Mouse (Mus musculus) 3134 (cell line): ENCODE results near the gene Pknox1.
"Not testable (repeated sequence)": the region's sequence is repeated elsewhere in the genome, so short reads cannot be mapped to it uniquely, and the experiment has no call there.

ENCODE experiments used
- DNase-seq: peaks from one replicate; pipeline ENCODE4 v3.0.0-alpha.2; 2011; ENCODE audit warnings: low spot score; ENCODE audit not compliant: insufficient read length; ENCODE audit errors: extremely low read depth

Gene Pknox1

GRCm38 (mm10) chr17:31552601-31553000, 11.9 kb upstream of the Pknox1 start:
- not testable (repeated sequence) for DNase-seq

DNA sequence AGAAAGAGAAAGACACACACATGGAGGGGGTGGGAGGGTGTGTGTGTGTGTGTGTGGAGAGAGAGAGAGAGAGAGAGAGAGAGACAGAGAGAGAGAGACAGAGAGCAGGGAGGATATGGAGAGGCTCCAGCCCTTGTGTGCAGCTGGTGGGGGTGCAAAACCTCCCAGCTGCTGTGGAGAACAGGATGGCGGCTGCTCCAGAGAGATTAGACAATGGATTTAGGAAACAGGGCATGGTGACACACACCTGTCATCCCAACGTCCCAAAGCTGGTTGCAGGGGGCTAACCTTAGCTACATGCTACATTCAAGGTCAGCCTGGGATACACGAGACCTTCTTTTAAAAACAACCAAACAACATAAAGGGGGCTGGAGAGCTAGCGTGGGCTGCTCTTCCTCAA, 8.3 kb upstream of the Pknox1 start:
- DNase-seq, result no peak

- DNase-seq, result no peak
Observed at GRCm38 (mm10) chr17:31557124-31557880, 7.2 kb upstream of the Pknox1 start.

GRCm38 (mm10) chr17:31557947-31558542, 6.5 kb upstream of the Pknox1 start:
- no peak for DNase-seq

DNA sequence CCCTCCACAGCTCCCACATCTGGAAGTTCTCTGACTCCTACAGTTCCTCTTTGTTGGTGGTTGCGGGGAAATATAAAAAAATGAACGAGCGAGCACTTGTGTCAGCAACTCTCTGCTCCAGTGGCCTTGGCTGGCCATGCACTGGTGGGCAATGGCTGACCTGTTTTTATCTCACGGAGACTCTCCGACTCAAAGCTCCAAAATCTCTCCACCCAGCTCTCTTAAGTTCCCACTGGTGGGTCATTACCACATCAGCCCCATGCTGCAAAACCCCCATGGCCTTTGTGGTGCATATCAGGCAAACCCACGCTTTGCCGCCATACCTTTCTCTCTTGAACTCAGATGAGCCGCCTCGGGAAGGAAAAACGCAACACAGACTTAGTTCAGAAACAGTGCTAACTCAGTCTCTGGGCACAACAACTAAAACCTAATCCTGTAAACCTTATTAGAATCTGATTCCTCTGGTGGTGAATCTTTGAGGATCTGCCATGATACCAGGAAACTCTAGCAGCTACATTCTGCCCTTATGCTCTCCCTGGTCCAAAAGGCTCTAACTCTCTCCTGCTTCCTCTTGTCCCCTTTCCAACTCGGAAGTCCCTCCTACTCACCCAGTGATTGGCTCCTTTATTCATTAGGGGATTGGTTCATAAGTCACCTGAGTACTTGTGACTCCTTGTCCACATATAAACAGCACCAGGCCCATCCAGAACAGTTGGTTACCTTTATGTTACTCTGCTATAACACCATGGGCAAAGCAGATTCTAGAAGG, 5.3 kb upstream of the Pknox1 start:
- no peak for DNase-seq

DNA sequence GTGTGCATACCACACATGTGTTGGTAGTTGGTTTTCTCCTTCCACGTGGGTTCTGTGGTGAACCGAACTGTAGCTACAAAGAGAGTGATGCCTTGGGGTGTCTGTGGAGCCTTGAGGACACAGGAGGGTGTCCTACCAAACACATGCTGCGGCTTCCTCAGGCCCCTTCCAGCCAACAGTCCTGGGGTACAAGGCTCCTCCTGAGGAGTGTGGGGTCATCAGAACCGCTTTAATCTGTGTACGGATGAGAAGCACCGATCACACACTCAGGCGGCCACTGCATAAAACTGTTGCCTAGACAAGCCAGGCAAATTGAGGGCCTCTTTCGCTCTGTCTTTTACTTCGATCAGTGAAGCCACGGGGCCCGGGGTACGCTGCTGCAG, 911 bp upstream of the Pknox1 start:
- DNase-seq, result no peak

DNA sequence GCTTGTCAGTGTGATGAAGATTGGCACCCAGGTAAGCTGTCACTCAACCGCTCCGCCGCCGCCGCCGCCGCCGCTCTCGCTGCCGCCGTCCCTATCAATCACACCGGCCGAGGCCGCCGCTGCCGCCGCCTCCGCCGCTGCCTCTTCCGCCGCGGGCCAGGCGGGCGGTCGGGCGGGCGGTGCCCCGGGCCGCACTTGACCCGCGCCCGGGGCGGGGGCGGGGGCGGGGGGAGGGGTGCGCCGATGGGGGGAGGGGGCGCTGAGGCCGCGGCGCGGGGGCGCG, 265 bp downstream of the Pknox1 start:
- DNase-seq, result no peak

DNA sequence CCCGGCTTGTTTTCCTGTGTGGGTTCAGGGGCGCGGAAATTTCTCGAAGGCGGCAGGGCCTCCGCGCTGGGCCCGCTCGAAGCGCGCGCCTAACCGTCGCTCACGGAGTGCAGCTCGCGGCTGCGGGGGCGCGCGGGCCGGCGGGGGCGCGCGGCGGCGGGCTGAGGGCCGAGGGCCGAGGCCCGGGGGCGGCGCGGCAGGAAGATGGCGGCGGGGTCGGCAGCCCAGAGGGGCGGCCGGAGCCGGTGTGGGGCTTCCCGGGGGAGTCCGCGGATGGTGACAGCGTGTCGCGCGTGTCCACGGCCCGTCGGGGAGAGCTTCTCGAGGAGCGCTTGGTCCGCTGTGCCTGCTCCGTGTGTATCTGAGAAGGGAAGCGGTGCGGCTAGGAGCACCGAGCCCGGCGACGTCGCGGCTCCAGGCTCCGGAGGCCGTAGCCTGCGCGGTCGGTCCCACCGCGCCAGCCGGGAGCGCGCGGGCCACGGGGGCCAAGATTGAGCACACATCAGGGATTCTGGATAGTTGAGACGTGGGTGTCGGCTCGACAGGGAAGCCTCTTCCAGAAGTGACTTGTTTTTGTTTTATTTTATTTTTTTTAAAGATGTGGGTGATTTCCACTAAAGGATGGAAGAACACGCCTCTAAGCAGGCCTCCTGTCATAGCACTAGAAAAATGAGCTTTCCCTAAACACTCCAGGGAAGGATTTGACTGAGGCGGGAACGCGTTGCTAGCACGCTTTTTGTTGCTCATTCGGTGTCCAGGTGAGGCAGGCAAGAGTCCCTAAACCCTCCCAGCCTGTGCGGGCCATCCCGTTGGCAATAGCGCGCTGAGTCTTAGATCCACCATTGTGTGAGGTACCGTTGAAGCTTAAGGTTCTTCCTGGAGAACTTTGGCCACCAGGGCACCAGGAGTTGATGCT, 865 bp downstream of the Pknox1 start:
- DNase-seq, result peak; percentile 68

GRCm38 (mm10) chr17:31566276-31566675, 1.7 kb downstream of the Pknox1 start:
- no peak for DNase-seq

GRCm38 (mm10) chr17:31569756-31570155, 5.2 kb downstream of the Pknox1 start:
- DNase-seq, result no peak

GRCm38 (mm10) chr17:31570321-31570925, 5.9 kb downstream of the Pknox1 start:
- peak; percentile 72 for DNase-seq

GRCm38 (mm10) chr17:31571689-31572088, 7.2 kb downstream of the Pknox1 start:
- no peak for DNase-seq

DNA sequence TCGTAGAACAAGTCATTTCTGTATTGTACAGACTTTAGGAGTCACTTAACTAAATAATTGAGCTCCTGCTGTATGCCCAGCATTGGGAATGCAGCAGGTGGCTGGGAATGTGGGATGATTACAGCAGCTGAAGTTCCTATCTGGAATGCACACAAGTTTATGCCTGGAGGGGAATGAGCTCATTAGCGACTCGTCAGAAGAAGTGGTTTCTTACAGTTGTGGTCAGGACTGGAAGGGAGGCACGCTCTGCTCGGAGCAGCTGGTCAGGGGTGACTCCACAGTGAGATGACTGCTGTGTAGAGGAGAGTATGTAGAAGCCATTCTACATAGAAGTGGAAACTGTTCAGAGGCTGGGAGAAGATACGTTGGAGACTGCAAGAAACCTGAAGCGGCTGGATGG, 10.1 kb downstream of the Pknox1 start:
- peak; percentile 65 for DNase-seq

GRCm38 (mm10) chr17:31576394-31577175, 12.1 kb downstream of the Pknox1 start:
- DNase-seq, result no peak

DNA sequence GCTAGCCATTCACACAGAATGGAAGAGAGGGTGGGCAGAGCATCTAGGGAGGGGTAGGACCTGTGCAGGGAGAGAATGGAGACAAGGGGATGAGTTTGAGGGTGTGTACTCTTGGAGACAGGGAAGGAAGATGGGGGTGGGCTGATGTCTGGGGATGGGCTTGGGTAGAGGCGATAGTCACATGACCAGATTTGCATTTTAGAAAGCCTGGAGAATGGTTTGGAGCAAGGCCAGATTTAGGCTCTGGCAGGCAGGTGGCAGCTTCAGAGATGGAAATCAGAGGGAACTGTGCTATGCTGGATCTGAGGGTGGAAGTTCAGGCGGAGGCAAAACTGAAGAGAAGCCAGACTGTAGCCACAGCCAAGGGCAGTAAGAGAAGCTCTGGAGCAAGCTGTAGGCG, 15.8 kb downstream of the Pknox1 start:
- DNase-seq, result no peak

- DNase-seq, result no peak
Observed at GRCm38 (mm10) chr17:31583185-31583584, 18.7 kb downstream of the Pknox1 start.

DNA sequence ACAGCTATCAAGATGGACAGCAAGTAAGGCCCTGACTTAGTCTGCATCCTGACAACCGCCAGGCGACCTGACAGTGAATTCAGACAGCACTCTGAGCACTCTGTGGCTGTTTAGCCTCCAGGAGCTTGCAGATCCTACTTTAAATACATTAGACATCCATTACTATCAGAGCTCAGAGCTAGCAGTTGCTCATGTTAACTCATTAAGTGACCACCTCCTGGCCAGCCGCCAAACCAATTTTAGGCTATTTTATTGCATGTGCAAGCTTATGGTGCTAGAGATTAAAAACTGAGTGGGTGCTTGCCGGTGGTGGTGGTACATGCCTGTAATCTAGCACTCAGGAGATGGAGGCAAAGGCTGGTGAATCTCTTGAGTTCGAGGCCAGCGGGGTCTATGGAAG, 19.2 kb downstream of the Pknox1 start:
- no peak for DNase-seq

- no peak for DNase-seq
Observed at GRCm38 (mm10) chr17:31588115-31588514, 23.6 kb downstream of the Pknox1 start.

DNA sequence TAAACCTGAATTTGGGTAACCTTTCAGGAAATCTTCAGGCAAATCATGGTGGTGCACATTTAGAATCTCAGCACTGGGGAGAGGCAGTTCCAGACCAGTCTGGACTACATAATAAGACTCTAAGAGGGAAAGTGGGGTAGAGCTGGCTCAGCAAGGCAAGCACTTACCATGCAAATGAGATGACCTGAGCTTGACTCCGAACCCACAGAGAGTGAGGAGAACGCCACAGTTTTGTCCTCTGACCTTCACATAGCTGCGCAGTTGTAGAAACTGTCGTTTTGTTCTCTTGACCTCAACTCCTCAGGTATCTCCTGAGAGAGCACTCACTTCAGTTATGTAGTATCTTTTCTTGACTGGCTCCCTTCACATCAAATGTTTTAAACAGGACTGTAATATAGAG, 24.2 kb downstream of the Pknox1 start:
- DNase-seq, result no peak

DNA sequence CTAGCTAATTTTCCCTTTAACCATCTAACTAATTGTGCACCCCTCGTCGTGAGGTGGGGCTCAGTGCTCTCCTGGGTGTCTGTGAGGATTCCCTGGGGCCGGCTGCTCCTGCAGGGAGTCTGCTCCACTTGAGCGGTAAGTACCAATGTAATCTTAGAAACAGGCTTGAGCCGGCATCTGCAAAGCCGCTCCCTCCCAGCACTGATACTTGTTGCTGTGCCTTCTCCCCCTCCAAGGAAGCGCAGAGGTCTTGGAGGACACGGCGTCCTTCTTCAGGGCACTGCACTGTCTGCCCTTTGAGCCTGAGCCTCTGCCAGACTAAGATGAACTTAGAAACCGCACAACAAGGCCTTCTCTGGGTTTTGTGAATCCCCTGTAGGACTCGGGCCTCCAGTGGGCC, 26.3 kb downstream of the Pknox1 start:
- no peak for DNase-seq
